Mouse (Mus musculus) frontal cortex, postnatal 10 days (tissue): ENCODE results near the gene Adpgk.
"Not testable (repeated sequence)": the region's sequence is repeated elsewhere in the genome, so short reads cannot be mapped to it uniquely, and the experiment has no call there.

Experiments used
- DNase-seq, 2 experiments: peaks; one replicate each; pipeline ENCODE4 v3.0.0; 2022; ENCODE audit warnings: low spot score in 2 of 2, mixed read lengths in 1 of 2

Adpgk gene

DNA sequence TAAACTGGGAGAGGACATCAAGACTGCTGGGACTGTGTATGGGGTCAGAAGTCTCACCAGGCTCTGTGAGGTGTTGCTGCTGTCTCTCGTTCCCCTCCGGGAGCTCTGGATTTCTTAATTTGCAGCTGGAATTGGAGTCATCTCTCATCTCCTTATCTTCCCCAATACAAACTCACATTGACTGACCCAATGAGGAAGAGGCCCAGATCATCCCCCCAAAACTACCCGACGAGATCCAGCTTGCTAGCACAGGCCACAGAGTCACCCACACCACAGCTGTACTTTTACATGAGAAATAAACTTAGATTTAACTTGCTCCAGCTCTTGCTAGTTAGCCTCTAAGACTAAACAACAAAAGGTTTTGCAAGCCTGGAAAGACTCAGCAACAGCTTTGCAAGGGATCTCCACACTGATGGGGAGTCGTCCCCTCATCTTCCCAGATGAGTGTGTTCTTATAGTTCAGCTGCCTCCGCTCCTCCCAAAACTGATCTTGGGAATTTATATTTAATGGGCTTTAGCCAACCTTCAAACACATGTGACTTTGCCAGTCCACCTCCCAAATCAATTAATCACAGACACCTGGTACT lies 1.7 kb upstream of the Adpgk start:
- no peak for DNase-seq

DNA sequence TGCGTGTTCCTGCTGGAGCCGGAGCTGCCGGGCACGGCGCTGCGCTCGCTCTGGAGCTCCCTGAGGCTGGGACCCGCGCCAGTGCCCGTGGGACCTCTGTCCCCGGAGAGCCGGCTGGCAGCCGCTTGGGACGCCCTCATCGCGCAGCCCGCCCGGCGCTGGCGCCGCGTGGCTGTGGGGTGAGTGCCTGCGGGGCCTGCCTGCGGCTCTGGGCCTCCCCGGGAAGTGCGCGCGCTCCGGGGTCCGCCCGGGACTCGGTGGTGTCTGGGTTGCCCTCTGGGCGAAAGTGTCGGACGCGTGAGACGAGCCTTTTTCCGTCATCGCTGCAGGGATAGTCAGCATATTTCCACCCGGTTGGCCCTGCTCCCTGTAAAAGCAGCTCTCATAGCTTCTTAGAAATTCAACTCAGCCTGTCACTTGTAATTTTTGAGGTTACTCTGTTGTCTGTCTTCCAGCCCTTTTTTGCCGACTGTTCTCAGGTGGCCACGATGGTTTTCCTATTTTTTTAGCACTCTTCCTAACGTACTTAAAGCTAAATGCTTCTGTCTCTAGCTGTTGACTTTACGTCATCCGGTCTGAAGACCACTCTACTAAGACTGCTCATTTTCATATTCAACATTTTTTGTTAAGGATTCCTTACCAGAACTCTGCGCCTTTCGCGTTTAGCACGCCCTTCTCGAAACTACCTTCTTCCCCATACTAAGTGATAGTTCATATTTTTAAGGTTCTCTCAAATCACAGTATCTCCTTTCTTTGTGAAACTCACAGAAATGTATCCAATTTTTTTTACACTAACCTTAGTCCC lies 532 bp downstream of the Adpgk start:
- DNase-seq, result no peak

DNA sequence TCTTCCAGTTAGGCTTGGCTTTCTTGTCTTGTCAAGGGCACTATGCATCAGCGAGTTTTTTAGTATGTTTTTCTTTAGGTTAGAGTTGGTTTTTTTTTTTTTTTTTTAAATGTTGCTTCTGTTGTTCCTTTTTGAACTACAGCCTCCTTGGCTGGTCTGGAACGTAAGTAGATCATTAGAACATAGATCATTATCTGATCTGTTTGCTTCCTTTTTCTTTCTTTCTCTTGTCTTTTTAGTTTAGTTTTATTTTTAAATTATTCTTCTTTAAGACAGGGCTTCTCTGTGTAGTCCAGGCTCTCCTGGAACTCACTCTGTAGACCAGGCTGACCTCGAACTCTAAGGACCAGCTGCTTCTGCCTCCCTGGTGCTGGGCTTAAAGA lies 1.1 kb downstream of the Adpgk start:
- DNase-seq, result no peak

DNA sequence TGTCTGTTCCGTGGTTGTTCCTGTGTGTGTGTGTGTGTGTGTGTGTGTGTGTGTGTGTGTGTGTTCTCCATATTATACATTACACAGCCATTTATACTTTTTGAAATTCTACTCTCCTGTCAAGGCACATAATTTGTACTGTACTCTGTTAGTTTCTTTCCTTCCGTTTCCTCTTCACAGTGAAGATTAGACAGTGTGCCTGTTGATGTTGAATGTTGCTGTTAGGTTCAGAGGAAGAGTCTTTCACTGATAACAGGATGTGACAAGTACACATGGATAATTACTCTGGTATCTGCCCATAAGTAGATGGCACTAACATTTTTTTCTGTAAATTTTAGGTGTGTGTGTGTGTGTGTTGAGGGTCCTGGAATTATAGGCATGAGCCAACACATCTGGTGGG lies 5.1 kb downstream of the Adpgk start:
- no peak for DNase-seq

DNA sequence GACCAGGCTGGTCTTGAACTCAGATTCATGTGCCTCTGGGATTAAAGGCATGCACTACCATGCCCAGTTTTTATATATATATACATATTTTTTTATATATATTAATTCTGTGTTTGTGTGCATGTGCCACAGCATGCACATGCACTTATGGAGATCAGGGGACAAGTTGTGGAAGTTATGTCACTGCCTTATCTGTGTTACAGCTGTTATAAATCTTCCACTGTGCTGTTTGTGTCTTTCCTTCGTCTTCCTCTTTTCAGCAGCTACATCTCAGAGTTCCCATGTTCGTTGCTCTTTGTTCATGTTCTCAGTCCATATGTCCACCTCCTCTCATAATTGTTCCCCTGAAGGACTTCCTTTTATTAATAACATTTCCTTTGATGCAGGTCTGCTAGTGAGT lies 16.5 kb downstream of the Adpgk start:
- no peak for DNase-seq

DNA sequence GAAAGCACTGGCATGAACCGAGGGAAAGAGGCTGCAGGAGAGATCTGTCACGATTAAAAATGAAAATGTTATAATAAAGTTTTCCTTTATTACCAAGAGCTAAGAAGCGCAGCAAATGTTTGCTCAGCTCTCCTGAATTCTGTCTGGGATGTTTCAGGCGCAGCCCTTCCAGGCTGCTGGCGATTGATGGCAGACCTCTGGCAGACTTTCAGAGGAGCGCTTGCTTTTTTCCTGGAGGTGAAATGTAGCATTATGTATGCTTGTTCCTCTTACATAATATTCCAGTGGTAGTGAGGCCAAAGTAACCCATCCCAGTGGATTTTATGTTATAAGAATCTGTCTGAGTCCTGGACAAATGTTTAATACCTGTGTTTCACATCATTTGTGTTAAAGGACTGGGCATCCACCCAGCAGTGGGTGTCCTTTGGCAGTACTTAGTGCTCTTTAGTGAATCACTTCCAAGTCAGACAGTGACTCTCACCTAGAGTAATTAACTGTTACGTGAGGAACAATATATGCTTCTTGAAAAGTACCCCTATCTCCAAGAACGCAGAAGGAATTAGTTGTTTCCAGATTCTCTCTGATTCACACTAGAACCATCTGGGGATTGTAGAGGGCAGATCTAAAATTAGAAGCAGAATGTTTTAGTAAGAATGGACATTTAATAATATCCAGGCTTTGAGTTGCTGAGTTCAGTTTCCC lies 19.4 kb downstream of the Adpgk start:
- no peak for DNase-seq

DNA sequence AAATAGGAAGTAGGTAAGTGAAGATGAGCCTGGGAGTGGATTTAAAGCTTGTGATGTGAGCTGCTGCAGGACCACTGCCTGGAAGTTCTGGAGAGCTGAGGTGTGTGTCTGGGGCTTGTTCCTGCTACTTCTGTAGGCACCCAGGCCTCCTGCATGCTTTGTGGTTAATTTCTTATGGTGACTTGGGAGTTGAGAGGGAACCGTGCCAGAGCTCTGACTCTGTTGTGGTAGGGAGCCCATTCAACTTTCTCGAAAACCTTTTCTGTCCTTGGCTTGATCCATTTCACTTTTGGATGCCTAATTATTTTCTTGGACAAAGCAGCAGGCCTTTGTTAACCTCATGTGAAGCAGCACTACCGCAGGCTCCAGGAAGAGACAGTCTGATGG lies 19.9 kb downstream of the Adpgk start:
- no peak for DNase-seq

DNA sequence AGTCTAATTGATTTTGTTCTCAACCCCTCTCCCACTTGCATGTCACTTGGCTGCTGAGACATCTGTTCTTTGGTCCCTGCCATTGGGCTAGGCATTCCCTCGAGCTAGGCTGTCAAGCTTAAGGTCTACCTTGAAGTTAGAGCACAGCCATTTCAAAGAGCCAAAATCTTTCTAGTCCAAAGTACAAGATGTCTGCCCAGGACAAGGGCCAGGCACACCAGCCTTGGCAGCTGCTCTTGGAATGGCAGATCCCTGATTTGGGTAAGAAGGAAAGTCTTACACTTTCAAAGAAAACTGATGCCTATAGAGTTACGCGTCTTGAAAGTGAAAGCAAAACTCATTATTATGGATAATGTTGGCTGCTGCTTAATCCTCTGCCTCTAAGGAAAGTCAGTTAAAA lies 24.8 kb downstream of the Adpgk start:
- DNase-seq, result no peak

DNA sequence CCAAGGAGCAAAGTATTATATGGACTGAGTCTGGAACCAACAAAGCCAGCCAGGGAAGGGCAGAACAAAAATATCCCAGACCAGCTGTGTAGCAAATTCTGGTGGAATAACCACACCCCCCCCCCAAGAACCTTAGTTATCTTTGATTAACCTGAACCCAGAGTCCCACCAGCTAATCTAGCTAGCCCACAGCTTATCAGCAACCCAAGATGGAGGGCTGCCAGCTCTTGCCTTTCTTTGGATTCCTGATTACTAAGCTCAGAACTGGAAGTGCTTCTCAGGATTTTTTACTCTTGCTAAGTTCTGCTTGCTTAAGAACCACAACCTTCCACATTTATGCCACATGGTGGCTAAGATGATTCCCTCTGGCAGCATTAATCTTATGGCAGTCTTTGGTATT lies 33.0 kb downstream of the Adpgk start:
- DNase-seq, result no peak

DNA sequence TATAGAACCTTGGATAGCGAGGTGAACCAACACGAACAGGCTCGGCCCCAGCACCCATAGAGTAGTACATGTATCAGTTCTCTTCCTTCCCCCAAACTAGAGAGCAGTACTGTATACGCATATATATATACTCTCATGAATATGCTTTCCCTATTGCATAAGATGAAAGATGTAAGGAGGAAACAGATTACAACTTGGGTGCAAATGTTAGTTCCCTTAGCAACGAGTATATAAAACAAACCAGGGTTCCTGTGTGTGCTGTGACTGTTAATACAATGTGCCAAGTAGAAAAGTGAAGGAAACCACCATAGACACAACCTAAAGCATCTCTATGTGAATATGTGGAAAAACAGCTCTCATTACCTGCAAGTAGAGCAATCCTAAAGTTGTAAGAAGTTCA lies 38.7 kb downstream of the Adpgk start:
- no peak for DNase-seq

DNA sequence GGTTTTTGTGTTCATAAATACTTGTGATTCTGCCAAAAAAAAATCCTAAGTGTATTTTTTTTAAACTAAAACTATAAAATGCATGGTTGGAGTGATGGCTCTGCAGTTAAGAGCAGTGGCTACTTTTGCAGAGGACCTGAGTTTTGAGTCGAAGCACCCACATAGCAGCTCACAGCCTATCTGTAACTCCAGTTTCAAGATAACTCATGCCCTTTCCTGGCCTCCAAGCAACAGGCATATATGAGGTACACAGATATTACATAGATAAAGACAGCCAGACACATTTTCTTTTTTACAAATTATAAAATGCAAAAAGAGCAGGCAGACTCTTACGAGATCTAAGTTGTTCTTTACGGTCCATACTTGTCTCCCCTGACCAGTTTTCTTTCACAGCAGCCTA lies 45.2 kb downstream of the Adpgk start:
- DNase-seq, result no peak

DNA sequence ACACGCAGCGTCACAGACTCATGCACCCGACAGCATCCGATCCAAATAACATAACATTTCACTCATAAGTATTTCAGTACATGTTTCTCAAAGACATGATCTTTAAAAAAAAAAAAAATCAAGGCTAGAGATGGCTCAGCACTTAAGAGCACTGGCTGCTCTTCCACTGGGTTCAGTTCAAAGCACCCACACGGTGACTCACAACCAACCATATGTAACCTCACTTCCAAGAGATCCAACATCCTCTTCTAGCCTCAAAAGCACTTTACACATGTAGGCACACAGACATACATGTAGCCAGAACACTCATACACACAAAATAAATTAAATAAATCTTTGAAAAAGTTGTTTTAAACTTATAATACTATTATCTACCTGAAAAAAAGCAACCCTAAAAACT lies 46.5 kb downstream of the Adpgk start:
- DNase-seq, result no peak

DNA sequence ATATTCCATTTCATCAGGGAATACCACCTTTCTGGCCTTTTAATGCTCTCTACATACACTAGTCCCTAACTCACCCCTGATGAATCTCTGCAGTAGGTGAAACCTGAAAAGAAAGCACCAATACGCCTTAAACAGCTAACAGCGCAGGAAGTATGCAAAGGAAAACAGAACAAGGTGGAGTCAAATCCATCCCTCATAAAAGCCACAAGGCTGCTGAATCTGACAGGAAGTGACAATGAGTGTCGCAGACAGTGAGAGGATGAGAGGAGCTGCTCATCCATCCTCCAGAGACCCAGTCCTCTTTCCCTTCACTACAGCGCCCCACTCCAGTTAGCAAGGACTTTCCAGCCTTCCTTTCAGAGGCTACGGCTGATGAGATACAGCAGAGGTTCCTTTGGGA lies 47.1 kb downstream of the Adpgk start:
- no peak for DNase-seq

DNA sequence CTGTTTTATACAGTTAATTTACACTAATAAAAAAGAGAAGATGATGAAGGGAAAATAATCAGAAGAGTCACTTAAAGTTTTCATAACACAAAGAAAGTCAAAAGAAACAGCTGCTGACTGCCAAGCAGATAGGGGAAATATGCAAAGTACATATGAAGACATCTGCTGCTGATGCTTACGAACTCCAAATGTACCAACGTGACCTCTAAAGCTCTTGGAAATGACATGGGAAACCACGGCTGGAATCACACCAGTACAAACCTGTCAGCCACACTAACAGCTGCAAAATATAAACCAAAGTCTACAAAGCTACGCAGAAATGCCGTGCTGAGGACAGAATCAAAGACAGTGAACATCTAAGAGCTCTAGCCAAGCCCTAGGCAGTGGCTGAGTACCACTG lies 47.7 kb downstream of the Adpgk start:
- DNase-seq, result no peak

DNA sequence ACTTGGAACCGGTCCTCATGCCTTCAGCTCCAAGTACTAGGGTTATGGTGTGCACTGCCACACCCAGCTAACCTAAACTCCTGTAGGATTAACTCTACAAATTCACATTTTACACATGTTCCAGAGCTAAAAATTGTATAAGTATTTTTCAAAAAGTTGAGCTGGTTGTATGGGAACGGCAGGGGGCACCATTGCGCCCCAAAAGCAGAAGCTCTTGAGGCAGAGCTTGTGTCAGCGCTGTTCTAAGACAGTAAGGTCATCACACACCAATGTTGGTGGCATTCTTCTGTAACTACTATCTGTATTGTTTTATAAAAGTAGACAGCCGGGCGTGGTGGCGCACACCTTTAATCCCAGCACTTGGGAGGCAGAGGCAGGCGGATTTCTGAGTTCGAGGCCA lies 48.6 kb downstream of the Adpgk start:
- DNase-seq, result no peak

DNA sequence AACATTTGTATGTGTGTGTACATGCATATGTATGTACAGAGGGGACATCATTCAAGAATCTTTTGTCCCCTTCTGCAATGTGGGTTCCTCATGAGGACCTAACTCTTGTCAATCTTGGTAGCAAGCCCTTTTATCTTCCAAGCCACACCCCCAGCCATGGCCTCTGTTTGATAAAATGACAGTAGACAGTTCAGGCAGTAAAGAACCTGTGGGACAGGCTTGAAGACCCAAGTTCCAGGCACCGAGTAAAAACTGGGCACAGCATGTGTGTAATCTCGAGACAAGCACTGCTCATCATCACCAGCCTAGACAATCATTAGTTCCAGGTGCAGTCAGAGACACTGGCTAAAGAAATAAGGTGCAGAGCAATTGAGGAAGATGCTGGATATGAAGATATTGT lies 54.8 kb downstream of the Adpgk start:
- DNase-seq, result no peak

DNA sequence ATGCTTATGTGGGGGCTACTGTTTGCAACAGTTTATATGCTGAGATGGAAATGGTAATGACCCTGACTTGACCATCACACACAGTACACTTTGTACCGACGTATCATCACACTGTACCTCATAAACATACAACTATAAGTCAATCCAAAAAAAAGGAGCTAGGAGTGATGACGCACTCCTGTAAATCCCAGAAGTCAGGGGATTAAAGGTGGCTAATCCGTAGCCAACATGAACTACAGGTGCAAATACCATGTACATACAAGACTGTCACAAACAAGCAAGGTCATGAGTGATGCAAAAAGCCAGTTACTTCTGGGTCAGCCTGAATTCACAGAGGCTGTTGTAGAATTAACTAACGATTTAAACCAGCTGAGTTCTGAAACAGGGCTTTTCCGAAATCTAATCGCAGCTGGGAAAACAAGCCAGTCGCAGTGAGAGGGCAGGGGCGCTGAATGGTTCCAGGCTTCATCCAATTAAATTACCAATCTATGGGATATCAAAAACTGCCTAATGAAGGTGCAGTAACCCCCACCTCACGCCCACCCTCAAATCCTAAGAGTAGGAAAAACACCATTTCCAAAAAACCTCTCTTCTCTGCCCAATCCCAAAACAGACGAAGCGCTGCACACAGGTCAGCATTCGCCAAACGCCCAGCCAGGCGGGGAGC lies 61.4 kb downstream of the Adpgk start:
- no peak for DNase-seq

DNA sequence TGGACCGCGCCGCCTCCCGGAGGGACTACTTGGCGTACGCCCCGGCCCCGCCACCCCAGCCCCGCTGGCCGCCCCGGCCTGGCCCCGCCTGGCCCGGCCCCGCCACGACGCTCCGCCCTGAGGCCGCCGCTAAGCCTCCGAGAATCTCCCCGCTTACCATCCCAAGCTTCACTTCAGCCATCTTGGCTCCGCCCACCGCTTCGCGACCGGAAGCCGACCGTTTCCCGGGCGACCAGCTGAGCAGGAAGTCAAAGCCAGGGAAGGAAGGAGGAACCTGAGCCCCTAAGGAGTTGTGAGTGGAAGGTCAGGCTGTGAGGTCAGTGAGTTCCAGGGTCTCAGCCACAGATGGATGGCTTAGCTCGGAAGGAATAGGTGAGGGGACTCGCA lies 61.9 kb downstream of the Adpgk start, which contains the start of gene Bbs4:
Gene Bbs4 (minus strand): TSS at position 256 of the 387 bp plus-strand sequence.
- DNase-seq, result peak; percentile 63 to 86

DNA sequence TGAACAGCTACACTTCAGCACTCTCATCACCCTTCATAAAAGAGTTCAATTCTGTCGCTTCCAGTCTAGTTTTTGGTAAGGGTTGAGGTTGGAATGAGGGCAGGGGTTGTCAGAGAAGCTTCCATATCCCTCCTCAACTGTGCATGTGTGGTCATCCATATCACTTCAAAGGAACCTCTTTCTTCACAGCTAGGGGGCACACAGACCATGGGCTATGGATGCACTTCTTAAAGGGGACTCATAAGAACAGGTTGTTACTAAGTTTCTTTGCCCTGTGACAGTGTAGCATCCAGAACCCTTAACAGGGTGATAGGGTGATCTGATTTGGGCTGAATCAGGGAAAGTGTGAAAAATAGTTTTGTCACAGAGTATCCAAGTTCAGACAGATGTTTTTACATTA lies 66.7 kb downstream of the Adpgk start:
- DNase-seq, result not testable (repeated sequence)

DNA sequence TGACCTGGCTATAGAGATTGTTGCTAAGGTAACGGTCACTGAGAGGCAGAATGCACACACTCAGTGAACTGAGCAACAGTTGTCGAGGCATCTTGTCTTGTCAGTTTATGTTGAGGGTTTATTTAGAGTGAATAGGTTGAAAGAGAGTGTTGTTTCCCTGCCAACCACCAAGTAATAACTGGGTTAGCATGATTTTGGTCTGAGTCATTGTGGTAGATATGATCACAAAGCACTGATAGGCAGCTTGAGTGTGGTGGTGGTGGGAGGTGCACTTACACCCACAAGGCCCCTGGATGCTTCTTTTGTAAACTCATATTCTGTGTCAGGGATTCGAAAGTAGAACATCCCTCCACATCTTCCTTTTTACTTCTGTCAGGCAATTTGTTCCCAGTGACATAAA lies 69.1 kb downstream of the Adpgk start:
- not testable (repeated sequence) for DNase-seq

DNA sequence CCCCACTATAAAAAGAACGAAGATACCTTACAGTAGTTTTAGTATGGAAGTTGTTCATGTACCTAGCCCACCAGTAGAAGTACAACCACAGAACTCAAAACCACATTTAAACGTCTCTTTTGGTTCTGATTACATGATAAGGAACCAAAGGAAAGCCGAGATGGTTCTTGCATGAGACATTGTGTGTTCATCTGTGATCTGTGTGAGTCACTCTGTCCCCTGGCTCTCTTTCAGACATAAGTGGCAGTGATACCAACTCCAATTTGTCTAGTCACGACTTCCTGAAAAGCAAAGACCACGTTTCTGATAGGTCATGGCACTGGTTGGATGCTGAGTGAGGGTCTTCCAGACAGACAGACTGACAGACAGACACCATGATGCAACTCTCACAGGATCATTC lies 77.9 kb downstream of the Adpgk start:
- no peak for DNase-seq

DNA sequence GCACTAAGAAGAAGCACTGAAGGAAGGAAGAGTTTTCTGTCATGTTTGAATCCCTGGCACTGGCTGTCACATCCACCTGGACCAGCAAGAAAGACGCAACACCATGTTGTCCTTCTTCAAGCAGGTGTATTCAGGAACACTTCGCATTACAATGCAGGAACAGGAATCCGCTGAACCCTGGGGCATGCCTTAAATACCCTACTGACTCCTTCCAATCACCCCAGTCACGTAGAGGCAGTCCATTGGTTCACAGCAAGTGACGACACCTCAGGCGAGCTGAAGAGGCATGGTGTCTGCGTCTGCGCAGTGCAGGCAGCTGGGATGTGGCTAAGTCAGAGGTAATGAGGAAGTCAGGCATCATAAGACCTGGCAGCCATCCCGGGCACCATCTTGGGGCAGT lies 78.3 kb downstream of the Adpgk start:
- DNase-seq, result no peak
